Mouse (Mus musculus) liver, adult 2 months (tissue): ENCODE results near the gene Elovl2.

ENCODE experiments used
- CTCF ChIP-seq: fragments of 200-500 bp; IDR thresholded peaks from 2 replicates; pipeline ENCODE4 v1.5.1; 2011; ENCODE audit warnings: low read depth, low read length, control low read depth
- POLR2A ChIP-seq: fragments of 200-500 bp; IDR thresholded peaks from 2 replicates; pipeline ENCODE4 v1.6.1; 2011; ENCODE audit warnings: low read length, control low read depth; ENCODE audit not compliant: insufficient read depth; ENCODE audit errors: extremely low read depth

DNA sequence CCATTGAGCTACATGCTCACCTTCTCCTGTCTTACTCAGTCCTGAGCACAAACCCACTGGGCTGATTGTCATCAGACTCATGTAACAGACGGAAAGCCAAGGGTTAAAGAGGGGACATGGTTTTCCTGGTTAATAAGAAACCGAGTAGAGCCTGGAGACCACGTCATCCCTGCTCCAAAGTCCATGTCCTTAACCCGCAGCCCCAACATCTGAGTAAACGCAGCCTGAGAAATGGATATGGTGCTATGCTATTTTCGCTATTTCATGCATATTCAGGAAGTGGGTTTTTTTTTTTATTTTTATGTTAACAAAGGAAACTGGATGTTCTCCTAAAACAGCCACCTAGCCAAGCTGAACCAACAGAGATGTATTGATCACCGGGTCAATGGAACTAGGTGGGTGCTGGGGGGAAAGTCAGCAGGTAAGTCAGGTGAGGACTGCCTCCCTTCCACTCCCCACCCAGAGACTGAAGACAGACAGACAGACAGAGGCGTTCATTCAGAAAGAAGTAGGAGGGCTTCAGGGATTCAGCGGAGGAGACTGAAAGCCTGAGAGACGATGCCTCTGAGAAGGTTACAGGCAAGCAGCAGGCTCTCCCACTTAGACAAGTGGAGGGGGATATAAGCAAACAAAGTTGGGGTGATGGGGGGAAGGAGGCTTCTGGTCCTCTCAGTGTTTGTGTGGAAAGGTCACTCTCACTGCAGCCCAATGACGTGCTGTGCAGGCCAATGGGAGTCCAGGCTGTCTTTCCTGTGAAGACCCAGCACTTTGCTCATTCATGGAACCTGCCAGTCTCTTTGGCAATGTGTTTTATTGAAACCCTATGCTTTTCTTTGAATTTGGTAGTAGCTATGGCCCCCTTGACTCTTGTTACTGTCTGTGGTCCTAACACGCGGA, 15.9 kb upstream of the Elovl2 start:
- TF ChIP-seq POLR2A (peak; percentile 28; the same call in 1 of the 2 replicates), CTCF (no peak)
